Mouse (Mus musculus) myocyte (in vitro differentiated cells): Measurements from ENCODE around the gene Efna1.

Experiments used
- E2F4 ChIP-seq: IDR thresholded peaks from one replicate; pipeline ENCODE4 v1.6.1; 2011; ENCODE audit warnings: mild to moderate bottlenecking, control low read depth, moderate library complexity; ENCODE audit not compliant: insufficient read depth
- MAX ChIP-seq: IDR thresholded peaks from one replicate; pipeline ENCODE4 v1.6.1; 2011; ENCODE audit warnings: low read depth, mild to moderate bottlenecking, control low read depth
- MYOG ChIP-seq, 3 experiments: IDR thresholded peaks; one replicate each; pipeline ENCODE4 v1.6.1; 2011; ENCODE audit warnings: control low read depth in 2 of 3, low read depth in 2 of 3, mild to moderate bottlenecking in 2 of 3; ENCODE audit not compliant: insufficient read length in 2 of 3, control insufficient read depth in 1 of 3, insufficient read depth in 1 of 3
- POLR2A ChIP-seq: IDR thresholded peaks from one replicate; pipeline ENCODE4 v1.6.1; 2011; ENCODE audit warnings: low read depth, mild to moderate bottlenecking, control low read depth, moderate library complexity; ENCODE audit not compliant: insufficient read length
- POLR2AphosphoS2 ChIP-seq: IDR thresholded peaks from one replicate; pipeline ENCODE4 v1.6.1; 2011; ENCODE audit warnings: low read depth, control low read depth; ENCODE audit not compliant: insufficient read length
- TCF12 ChIP-seq: IDR thresholded peaks from one replicate; pipeline ENCODE4 v1.6.1; 2011; ENCODE audit warnings: mild to moderate bottlenecking, control low read depth; ENCODE audit not compliant: poor library complexity, insufficient read depth, severe bottlenecking
- TCF3 ChIP-seq: IDR thresholded peaks from one replicate; pipeline ENCODE4 v1.6.1; 2011; ENCODE audit warnings: low read depth, control low read depth; ENCODE audit not compliant: insufficient read length
- USF1 ChIP-seq: IDR thresholded peaks from one replicate; pipeline ENCODE4 v1.6.1; 2011; ENCODE audit warnings: low read depth, mild to moderate bottlenecking, control low read depth, moderate library complexity

GRCm38 (mm10) chr3:89285526-89285925 is 4.6 kb upstream of the Efna1 start:
- TF ChIP-seq POLR2A (no peak), TCF12 (no peak), USF1 (no peak), MYOG (IDR thresholded peaks at IDR 0.05; ENCODE audit: control insufficient read depth in 1 of 3, insufficient read depth in 1 of 3, insufficient read length in 2 of 3, low read depth in 2 of 3) (no peak), E2F4 (no peak), POLR2AphosphoS2 (no peak), TCF3 (no peak), MAX (no peak)
